Mouse (Mus musculus) gastrocnemius, adult 18-20 months (tissue): ENCODE measurements around the gene Fpgt. TPM values are rescaled to one million over a fixed set of nuclear protein-coding genes. Genes with fewer than 3 reads are reported as not detected.

Experiments
- DNase-seq: peaks from one replicate; pipeline ENCODE4 v3.0.0; 2021; ENCODE audit warnings: low spot score
- long read RNA-seq, 2 experiments: library from polyadenylated mRNA; stranded (forward); transcript quantifications; one replicate each; pipeline ENCODE4 v2.0.0; 2021
- total RNA-seq, 2 experiments: library from RNA; stranded (reverse); gene quantifications; 2 replicates each; pipeline ENCODE4 v1.2.3; 2021

Fpgt gene
- 1 to 10 TPM; 7.5 to 8.8 TPM for total RNA-seq
- long read RNA-seq, experiment 1, partial matches to known transcripts = 0 of 7 reads
- long read RNA-seq, experiment 1, other reads (novel, unspliced or antisense) = 3 of 7 reads
- long read RNA-seq, experiment 2, partial matches to known transcripts = 0 of 3 reads
- long read RNA-seq, experiment 2, other reads (novel, unspliced or antisense) = 1 of 3 reads

DNA sequence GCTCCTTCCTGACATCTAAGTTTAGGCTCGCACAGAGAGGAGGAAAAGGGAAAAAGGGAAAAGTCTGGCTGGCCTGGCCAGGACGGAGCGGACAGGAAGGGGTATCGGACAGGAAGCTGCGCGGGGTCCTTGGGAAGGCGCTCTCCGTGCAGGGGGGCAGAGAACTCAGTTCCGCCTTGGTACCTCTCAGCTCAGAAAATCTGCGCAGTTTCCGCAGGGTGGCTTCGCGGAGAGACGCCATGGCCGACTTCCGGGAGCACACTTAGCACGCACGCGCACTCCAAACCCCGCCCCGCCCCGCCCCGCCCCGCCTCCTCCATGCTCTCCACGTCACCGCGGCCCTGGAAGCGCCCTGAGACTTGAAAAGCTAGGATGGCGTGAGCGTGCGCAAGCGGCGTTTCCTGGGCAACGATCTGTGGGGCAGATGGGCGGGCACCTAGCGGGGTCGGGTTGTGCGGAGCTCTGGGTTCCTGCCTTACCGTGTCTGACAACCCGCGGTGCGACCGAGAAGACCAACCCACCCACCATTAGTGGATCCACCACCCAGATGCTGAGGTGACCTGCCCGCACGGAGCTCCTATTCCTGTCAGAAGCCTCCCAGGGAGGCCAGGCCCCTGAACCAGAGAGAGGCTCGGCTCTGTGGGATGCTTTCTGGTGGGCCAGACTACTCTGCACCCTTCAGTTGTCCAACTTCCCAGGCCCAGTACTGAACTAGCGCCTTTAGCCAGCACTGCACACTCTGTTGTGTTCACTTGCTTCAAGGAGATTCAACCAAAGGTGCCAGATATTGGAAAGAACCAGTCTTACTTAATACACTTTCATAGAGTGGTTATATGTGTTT lies at the start of gene Fpgt, which contains the start of gene Lrriq3:
Fpgt (minus strand) TSS at position 288 of the 841 bp plus-strand sequence.
Lrriq3 (plus strand) TSS at position 319 of the 841 bp plus-strand sequence.
- peak; percentile 88 for DNase-seq

DNA sequence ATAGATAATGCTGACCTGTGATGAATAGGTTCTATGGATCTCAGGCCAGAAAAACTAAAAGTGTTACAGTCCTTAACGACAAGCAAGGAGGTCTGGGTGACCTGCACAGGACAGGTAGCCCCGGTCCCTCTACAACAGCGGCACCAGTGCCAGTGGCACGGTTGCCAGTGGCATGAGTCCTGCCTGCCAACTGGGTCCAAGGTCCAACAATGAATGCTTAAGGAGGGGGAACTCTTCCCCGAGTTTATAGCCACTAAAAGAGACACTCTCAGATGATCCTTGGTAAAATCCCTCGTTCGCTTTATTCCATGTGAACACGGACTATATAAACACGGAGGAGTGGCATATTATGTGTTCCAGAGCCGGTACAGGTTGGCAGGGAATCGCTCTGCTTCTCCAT lies 47.8 kb upstream of the Fpgt start:
- no peak for DNase-seq

DNA sequence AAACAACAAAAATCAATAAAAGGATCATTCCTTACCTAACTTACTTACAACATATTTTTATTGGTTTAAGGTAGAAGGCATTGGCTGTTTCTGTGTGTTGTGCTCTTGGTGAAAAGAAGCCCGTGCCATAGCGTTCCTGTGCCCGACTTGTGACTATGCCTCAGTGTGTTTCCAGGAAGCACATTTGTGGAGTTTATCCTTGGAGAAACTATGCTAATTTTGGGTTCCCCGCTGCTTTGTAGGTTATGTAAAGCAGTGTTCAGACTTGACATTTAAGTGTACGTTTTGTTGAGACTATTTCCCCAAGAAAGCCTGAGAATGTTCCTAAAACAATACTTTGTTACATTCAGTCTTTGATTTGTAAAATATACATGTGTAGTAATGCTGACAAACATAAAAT lies 44.5 kb upstream of the Fpgt start:
- DNase-seq = no peak

DNA sequence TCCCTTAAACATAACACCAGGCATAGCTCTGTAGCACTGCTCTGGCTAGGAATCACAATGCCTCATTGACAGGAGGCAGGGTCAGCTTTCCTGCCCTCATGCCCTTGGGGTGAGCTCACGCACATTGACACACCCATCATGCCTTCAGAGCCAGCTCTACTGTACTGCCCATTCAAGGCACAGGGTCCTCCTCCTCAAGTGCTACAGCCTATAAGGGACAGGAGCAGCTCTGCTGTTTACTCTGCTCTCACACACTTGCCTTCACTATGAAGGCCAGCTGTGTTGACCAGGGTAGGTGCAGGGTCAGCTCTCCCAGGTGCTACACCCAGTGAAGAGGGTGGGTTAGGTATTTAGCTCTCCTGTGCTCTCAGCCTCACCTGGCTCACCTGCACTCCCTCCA lies 12.8 kb upstream of the Fpgt start:
- DNase-seq = no peak

DNA sequence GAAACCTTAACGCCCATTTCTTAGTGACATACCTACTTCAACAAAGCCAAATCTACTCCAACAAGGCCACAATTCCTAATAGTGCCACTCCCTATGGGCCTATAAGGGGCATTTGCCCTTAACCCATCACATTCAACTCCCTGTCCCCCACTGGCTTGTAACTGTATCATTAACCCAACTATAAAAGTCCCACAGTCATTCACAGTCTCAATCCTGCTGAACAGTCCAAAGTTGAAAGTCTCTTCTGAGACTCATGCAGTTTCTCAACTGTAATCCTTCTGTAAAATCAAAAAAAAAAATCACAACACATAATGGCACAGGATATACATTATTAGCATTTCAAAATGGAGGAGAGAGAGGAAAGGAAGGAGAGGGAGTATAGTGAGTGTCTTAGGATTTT lies 6.1 kb upstream of the Fpgt start:
- no peak for DNase-seq

DNA sequence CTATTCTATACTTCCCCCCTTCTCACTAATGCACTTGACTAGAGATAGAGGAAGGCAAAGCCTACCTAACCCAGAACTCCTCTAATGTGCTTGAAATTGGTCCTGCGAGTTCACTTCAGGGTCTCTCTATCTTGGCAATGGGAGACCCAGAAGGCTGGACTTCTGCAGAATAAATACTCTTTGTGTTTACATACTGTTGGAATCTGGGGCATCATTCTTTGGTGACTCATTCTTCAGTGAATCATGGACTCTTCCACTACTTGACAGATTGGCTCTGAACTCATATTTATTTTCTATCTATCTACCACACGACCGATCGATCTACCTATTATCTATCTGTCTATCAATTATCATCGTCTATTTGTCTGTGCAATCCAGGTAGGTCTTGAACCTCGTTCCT lies 1.1 kb downstream of the Fpgt start:
- DNase-seq = no peak

DNA sequence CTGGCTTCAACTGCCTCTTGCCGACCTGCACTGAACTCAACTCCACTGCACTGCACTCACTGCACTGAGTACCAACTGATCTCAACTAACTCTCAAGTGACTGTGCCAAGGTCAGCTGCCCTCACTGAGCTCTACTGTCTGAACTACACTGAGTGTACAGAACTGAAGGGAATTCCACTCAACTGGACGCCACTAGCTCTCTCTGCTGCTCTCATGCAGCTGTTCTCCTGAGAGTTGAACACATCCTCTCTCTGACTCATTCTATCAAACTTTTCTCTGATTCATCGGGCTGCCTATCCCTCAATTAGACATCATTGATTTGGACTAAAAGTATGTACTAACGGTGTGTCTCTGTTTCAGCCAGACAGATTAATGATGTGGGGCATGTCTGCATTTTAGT lies 15.3 kb downstream of the Fpgt start:
- no peak for DNase-seq

DNA sequence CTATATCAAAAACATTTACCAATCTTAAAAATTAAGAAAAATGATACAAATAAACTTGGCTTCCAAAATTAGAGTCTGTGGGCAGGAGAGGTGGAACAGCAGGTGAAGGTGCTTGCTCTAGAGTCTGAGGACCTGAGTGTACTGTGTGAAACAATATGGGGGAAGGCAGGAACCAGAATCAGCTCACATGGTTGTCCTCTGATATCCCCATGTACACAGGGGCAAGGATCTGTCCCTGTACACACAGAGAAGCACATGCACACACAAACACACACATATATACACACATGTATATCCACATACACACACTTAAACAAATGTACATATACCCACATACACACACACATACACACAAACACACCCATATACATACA lies 33.8 kb downstream of the Fpgt start:
- DNase-seq = no peak

DNA sequence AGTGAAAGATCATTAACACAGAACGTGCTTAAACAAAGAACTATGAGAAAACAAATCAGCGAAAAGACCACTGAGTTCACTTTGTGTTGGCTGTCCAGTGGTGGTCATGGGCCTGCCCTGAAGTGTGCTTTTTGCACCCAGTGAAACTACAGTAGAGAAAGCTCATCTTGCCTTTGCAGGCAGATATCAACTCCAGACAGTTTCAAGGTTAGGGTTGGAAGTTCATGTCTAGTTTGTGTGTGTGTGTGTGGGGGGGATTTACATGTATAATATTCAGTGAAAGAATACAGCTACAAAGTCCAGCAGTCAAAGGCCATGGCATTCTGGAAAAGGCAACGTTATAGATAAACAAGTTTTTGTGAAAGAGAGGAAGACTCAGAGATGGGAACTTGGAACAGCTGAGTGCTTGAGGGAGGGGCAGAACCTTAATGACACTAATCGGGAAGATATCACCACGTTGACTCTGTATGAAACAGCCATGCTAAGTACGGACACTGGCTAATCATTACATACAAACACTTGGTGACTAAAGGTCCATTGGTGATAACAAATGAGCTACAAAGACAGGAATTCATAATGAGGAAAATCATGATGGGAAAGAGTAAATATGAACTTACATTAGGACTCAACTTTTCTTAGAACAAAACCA lies 34.3 kb downstream of the Fpgt start:
- no peak for DNase-seq

DNA sequence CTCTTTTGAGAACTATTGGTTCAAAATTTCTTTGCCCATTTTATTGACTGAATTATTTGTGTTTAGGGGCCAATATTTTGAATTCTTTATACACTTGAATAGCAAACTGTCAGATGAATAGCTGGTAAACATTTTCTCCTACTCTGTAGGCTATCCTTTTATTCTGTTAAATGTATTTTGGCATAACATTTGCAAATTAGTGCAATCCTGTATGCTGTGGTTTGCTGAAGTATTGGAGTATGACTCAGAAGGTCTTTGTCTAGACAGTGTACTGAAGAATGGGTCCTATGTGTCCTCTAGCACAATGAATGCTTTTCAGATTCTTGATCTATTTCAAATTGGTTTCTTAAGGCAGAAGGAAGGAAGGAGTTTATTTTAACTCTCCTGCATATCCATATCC lies 35.6 kb downstream of the Fpgt start:
- no peak for DNase-seq

DNA sequence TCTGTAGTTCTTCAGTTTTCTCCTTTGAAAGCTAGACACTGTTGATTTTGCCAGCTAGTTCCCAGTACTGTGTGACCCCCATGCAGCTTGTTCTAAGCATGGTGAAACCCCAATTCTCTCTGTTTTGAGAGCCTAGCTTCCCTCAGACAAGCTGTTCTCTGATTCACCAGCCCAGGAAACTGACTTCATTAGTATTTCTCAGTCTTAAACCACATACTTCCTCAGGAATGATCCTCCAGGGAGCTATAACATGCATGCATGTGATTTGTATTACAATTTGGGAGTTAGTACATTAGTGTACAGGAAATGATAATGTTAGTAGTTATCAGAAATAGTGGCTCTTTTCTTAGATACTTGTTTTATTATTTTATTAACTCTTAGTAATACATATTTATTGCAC lies 36.6 kb downstream of the Fpgt start:
- no peak for DNase-seq

DNA sequence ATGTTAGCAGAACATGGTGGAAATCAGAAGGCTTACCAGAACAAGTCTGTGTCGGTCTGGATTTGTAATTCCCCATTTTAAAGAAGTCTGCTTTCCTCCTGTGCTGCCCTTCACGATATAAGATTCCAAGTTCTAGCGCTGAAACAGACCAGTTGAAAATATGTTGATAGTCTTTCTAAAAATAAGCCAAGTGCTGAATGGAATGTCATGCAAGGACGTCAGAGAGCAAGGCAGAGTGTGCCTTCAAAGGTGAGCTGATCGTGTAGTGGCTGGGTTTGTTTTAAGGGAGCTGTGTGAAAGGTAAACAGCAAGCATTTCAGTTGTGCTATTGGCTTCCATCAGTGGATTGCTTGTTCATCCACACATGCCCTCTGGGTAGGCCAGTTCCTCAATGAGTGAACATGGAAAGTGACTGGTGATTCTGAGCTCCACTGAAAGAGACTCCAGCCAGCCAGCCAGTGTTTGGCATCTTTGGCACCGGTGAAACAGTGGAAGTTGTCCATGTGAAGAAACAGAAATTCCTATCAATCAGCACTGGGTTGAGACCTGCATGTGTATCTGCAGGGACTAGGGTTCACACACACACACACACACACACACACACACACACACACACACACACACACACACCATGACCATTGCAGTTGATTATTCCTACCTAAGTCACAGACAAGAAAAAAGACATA lies 37.8 kb downstream of the Fpgt start, which contains the start of gene Tnni3k:
Tnni3k (minus strand) TSS at position 177 of the 686 bp plus-strand sequence.
- no peak for DNase-seq

DNA sequence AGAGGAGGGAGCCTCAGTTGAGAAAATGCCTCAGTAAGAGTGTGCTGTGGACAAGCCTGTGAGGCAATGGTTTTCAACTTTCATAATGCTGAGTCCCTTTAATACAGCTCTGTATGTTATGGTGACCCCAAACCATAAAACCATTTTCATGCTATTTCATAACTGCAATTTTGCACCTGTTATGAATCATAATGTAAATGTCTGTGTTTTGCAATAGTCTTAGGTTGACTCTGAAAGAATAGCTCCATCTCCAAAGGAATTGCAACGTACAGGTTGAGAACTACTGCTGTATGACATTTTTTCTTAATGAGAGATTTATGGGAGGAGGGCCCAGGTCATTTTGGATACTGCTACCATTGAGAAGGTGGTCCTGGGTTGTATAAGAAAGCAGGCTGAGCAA lies 40.0 kb downstream of the Fpgt start:
- DNase-seq = no peak

DNA sequence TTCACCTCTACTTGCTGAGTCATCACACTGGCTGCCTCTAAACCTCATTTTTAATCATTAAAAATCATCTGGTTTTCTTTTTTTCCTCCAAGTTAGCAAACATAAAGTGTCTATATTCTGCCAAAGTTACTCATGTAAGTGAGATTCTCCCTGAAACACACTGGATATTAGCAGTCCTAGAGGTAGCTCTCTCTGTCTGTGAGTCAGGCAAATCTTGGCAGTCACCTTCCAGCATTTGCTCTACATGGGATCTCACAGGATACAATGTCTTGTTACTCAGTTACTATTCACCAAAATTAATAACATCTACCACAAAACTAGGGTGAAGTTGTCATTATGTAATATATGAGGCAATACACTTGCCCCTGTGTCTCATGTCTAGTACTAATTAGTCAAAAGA lies 41.2 kb downstream of the Fpgt start:
- no peak for DNase-seq

DNA sequence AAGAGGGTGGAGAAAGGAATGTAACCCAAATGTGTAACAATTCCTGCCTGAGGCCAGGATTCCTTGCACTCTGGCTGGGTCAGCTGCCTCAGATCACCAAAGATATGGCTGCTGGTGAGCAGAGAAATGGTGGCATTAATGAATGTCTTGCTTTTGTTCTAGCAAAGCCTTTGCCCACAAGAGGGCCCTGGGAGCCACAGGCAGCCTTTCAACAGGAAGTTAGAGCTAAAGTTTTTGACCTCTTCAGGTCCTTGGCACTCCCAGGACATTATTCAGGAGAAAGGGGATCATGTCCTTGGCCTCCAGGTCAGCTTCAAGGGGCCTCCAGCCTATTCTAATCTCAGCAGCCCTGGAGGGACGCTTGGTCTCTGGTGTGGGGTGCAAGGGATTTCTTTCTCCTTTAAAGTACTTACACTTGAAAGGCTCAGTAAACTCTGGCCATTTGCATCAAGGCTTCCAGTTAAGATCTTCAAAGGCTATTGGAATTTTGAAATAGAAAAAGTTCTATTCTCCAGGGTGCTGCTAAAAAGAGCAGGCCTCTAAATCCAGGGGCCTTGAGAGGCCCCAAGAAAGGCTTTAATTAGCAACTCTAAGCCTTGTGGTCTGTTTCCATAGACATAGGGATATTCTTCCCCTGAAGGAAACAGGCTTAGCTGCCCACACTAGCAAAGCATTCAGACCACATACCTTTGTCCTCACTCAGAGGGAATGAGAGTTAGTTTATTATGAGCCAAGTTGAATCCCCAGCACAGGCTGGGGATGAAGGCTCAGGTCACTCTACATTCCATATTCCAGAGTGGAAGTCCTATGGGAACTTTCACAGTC lies 54.0 kb downstream of the Fpgt start:
- no peak for DNase-seq

Other genes starting within 250 kb of the Fpgt start
- gene Tnni3k, start 38.0 kb downstream of the Fpgt start, total RNA-seq = not detected
- gene Lrriq3, start within 50 bp of the Fpgt start, total RNA-seq = under 1 TPM; 0.21 to 0.32 TPM